Mouse (Mus musculus) liver, adult 2 months (tissue): ENCODE measurements around the gene Bbs12.

ENCODE experiments used
- CTCF ChIP-seq: fragments of 200-500 bp; IDR thresholded peaks from 2 replicates; pipeline ENCODE4 v1.5.1; 2011; ENCODE audit warnings: low read depth, low read length, control low read depth
- POLR2A ChIP-seq: fragments of 200-500 bp; IDR thresholded peaks from 2 replicates; pipeline ENCODE4 v1.6.1; 2011; ENCODE audit warnings: low read length, control low read depth; ENCODE audit not compliant: insufficient read depth; ENCODE audit errors: extremely low read depth

- TF ChIP-seq CTCF, result no peak
- no peak for TF ChIP-seq POLR2A
Measured at GRCm38 (mm10) chr3:37347671-37348070, 35.3 kb downstream of the Bbs12 start.
